Mouse (Mus musculus) bone marrow macrophage, adult 2 months (primary cell): ENCODE results near the gene Sptbn2.

Experiments used
- CTCF ChIP-seq: IDR thresholded peaks from 2 replicates; pipeline ENCODE4 v1.5.1; 2012; ENCODE audit warnings: low read depth, mild to moderate bottlenecking, low read length, moderate library complexity
- POLR2A ChIP-seq: IDR thresholded peaks from 2 replicates; pipeline ENCODE4 v1.6.1; 2012; ENCODE audit warnings: mild to moderate bottlenecking, low read depth, low read length, borderline replicate concordance

- TF ChIP-seq CTCF (no peak), POLR2A (no peak)
Observed at GRCm38 (mm10) chr19:4756193-4756911, 45.4 kb downstream of the Sptbn2 start, which contains the start of gene Rbm4b.
